In genomic region chr12:29546073-29546472, GRCm38 (mm10) we compare ENCODE assay signal across 21 mouse cellular contexts. TPM values are rescaled to one million over a fixed set of nuclear protein-coding genes. Genes with fewer than 3 reads are reported as not detected.
"Had no signal": no experiment of that assay in that cellular context is flagged by ENCODE, and none has a peak within 500 bp of the region (broad histone marks: within the 10 kb centered on the region; RNA-seq: fewer than 3 reads in every experiment).

No protein-coding gene starts in this region.

- H3K27ac ChIP-seq: lung, embryonic 15.5 days; macrophage; midbrain, embryonic 15.5 days; neural tube, embryonic 12.5 days; stomach, embryonic 15.5 days; stomach, postnatal 0 days had no signal

- H3K9me3 ChIP-seq: lung, embryonic 15.5 days; midbrain, embryonic 15.5 days; neural tube, embryonic 12.5 days; stomach, embryonic 15.5 days had no signal

- H3K27me3 ChIP-seq: lung, embryonic 15.5 days; megakaryocyte, embryonic 14.5 days; midbrain, embryonic 15.5 days; neural tube, embryonic 12.5 days; stomach, embryonic 15.5 days had no signal

- H3K9ac ChIP-seq: liver, postnatal 0 days; lung, embryonic 15.5 days; midbrain, embryonic 15.5 days; neural tube, embryonic 12.5 days; stomach, embryonic 15.5 days had no signal

- ATAC-seq: liver, postnatal 0 days; lung, postnatal 0 days; midbrain, embryonic 15.5 days had no signal

- H3K4me3 ChIP-seq: lung, embryonic 15.5 days; megakaryocyte, embryonic 14.5 days; midbrain, embryonic 15.5 days; neural tube, embryonic 12.5 days; stomach, embryonic 15.5 days had no signal

- H3K4me2 ChIP-seq: lung, embryonic 15.5 days; midbrain, embryonic 11.5 days; midbrain, embryonic 15.5 days; neural tube, embryonic 12.5 days; stomach, embryonic 15.5 days had no signal

- DNase-seq: liver, postnatal 0 days; lung, adult 2 months; lung, postnatal 14 days; lung, postnatal 36 days; right cerebral cortex, postnatal 14 days; thymus, adult 2 months; thymus, postnatal 25 days; thymus, postnatal 4 days had no signal

- H3K36me3 ChIP-seq: lung, embryonic 15.5 days; midbrain, embryonic 15.5 days; neural tube, embryonic 12.5 days; stomach, embryonic 15.5 days had no signal

- H3K4me1 ChIP-seq: lung, embryonic 15.5 days; megakaryocyte, embryonic 14.5 days; stomach, embryonic 15.5 days had no signal

RNA-seq across cellular contexts. Expression of gene Myt1l, which starts 17.9 kb away (rescaled TPM):
- total RNA-seq: megakaryocyte progenitor cell, adult 5-6 weeks; monocyte, adult 5-6 weeks; neutrophil, adult 5-6 weeks had no signal
- polyA plus RNA-seq: liver, postnatal 0 days; lung, adult 2 months; lung, postnatal 0 days; macrophage; spleen, adult 2 months had no signal
